Mouse (Mus musculus): ENCODE measurements around the gene Egln2. TPM values are rescaled to one million over a fixed set of nuclear protein-coding genes. Genes with fewer than 3 reads are reported as not detected.

Gene Egln2
- total RNA-seq, 1 experiment from 2014 or later = 21.0 TPM

GRCm38 (mm10) chr7:27159882-27160281 is 6.7 kb downstream of the Egln2 start:
- peak; percentile 87 for ATAC-seq (replicated peaks in 1 of 2; ENCODE audit: insufficient read depth in 1 of 2, low FRiP score in 2 of 2, low TSS enrichment in 1 of 2, low read depth in 1 of 2, poor library complexity in 2 of 2, severe bottlenecking in 2 of 2)

GRCm38 (mm10) chr7:27159256-27159655 is 7.3 kb downstream of the Egln2 start:
- ATAC-seq (replicated peaks in 1 of 2; ENCODE audit: insufficient read depth in 1 of 2, low FRiP score in 2 of 2, low TSS enrichment in 1 of 2, low read depth in 1 of 2, poor library complexity in 2 of 2, severe bottlenecking in 2 of 2) = no peak

DNA sequence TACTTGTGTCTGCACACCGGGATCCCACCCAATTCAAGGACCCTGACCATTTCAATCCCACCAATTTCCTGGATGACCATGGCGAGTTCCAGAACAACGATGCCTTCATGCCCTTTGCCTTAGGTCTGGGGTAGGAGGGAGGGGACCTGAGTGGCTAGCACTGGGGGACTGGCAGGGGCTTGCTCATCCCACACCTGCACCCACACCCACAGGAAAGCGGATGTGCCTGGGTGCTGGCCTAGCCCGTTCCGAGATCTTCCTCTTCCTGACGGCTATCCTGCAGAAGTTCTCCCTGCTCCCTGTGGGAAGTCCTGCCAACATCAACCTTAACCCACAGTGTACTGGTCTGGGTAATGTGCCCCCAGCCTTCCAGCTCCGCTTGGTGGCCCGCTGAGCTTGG is 8.4 kb downstream of the Egln2 start:
- no peak for ATAC-seq (replicated peaks in 1 of 2; ENCODE audit: insufficient read depth in 1 of 2, low FRiP score in 2 of 2, low TSS enrichment in 1 of 2, low read depth in 1 of 2, poor library complexity in 2 of 2, severe bottlenecking in 2 of 2)

DNA sequence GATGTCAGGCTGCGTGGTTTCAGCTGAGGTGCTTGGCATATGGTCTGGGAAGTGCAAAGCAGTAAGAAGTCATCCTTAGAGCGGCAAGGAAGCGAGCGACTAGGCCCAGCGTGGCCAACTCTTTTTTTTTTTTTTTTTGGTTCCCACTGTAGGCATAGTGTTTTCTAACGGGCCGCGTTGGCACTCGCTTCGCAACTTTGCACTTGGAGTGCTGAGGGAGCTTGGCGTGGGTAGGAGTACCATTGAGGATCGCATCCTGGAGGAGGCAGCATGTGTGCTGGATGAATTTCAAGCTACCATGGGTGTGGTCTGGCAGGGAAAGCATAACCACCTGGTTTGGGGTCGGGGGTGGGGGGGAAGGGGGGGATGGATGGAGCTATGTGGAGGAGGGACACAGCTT is 10.6 kb downstream of the Egln2 start:
- no peak for ATAC-seq (replicated peaks in 1 of 2; ENCODE audit: insufficient read depth in 1 of 2, low FRiP score in 2 of 2, low TSS enrichment in 1 of 2, low read depth in 1 of 2, poor library complexity in 2 of 2, severe bottlenecking in 2 of 2)

- no peak for ATAC-seq (replicated peaks in 1 of 2; ENCODE audit: insufficient read depth in 1 of 2, low FRiP score in 2 of 2, low TSS enrichment in 1 of 2, low read depth in 1 of 2, poor library complexity in 2 of 2, severe bottlenecking in 2 of 2)
Observed at GRCm38 (mm10) chr7:27153205-27153764, 13.3 kb downstream of the Egln2 start, which contains the start of gene Cyp2t4. TSS of gene Cyp2t4 (plus strand) at chr7:27153714.

GRCm38 (mm10) chr7:27136410-27136996 is 30.1 kb downstream of the Egln2 start:
- ATAC-seq (replicated peaks in 1 of 2; ENCODE audit: insufficient read depth in 1 of 2, low FRiP score in 2 of 2, low TSS enrichment in 1 of 2, low read depth in 1 of 2, poor library complexity in 2 of 2, severe bottlenecking in 2 of 2) = no peak

- ATAC-seq (replicated peaks in 1 of 2; ENCODE audit: insufficient read depth in 1 of 2, low FRiP score in 2 of 2, low TSS enrichment in 1 of 2, low read depth in 1 of 2, poor library complexity in 2 of 2, severe bottlenecking in 2 of 2) = no peak
Observed at GRCm38 (mm10) chr7:27133757-27134156, 32.8 kb downstream of the Egln2 start.

- no peak for ATAC-seq (replicated peaks in 1 of 2; ENCODE audit: insufficient read depth in 1 of 2, low FRiP score in 2 of 2, low TSS enrichment in 1 of 2, low read depth in 1 of 2, poor library complexity in 2 of 2, severe bottlenecking in 2 of 2)
Observed at GRCm38 (mm10) chr7:27133156-27133555, 33.4 kb downstream of the Egln2 start.

- ATAC-seq (replicated peaks in 1 of 2; ENCODE audit: insufficient read depth in 1 of 2, low FRiP score in 2 of 2, low TSS enrichment in 1 of 2, low read depth in 1 of 2, poor library complexity in 2 of 2, severe bottlenecking in 2 of 2) = 0 out of 4 replicates have a peak, but pooled peaks of 1 of the 2 experiments have one; percentile 9
Observed at GRCm38 (mm10) chr7:27132588-27132987, 34.0 kb downstream of the Egln2 start.

DNA sequence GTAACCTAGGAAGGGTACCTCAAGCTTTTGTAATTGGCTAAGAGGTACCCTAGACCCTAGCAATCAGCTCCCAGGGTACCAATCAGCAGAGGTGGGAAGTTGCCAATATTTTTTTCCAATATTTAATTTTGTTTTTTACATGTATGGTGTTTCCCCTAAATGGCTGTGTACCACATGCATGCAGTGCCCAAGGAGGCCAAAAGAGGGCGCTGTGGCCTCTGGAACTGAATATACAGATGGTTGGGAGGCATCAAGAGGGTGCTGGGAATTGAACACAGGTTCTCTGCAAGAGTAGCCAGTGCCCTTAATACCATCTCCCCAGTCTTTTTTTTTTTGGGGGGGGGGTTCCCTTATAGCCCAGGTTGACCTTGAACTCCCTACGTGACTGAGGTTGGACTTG is 35.2 kb downstream of the Egln2 start:
- no peak for ATAC-seq (replicated peaks in 1 of 2; ENCODE audit: insufficient read depth in 1 of 2, low FRiP score in 2 of 2, low TSS enrichment in 1 of 2, low read depth in 1 of 2, poor library complexity in 2 of 2, severe bottlenecking in 2 of 2)

- no peak for ATAC-seq (replicated peaks in 1 of 2; ENCODE audit: insufficient read depth in 1 of 2, low FRiP score in 2 of 2, low TSS enrichment in 1 of 2, low read depth in 1 of 2, poor library complexity in 2 of 2, severe bottlenecking in 2 of 2)
Observed at GRCm38 (mm10) chr7:27130521-27131370, 35.9 kb downstream of the Egln2 start.

- ATAC-seq (replicated peaks in 1 of 2; ENCODE audit: insufficient read depth in 1 of 2, low FRiP score in 2 of 2, low TSS enrichment in 1 of 2, low read depth in 1 of 2, poor library complexity in 2 of 2, severe bottlenecking in 2 of 2) = no peak
Observed at GRCm38 (mm10) chr7:27129811-27130210, 36.8 kb downstream of the Egln2 start.

GRCm38 (mm10) chr7:27128946-27129345 is 37.7 kb downstream of the Egln2 start:
- ATAC-seq (replicated peaks in 1 of 2; ENCODE audit: insufficient read depth in 1 of 2, low FRiP score in 2 of 2, low TSS enrichment in 1 of 2, low read depth in 1 of 2, poor library complexity in 2 of 2, severe bottlenecking in 2 of 2) = no peak

DNA sequence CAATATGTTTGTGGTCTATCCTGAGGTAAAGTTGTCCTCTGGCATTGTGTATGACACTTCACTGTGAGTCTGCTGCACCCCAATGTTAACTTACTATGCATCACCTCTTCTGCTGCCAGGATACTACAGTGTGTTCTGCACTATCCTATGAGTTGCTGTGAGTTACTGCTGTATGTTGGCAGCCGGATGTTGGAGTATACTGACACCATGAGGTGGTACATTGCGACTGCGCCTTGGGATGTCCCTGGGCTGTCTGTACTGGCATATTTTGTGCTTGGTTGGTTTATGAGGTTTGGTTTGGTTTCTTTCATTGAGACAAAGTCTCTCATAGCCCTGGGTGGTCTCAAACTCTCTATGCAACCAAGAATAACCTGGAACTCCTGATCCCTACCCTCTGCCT is 38.4 kb downstream of the Egln2 start:
- ATAC-seq (replicated peaks in 1 of 2; ENCODE audit: insufficient read depth in 1 of 2, low FRiP score in 2 of 2, low TSS enrichment in 1 of 2, low read depth in 1 of 2, poor library complexity in 2 of 2, severe bottlenecking in 2 of 2) = peak; percentile 86 to 89

GRCm38 (mm10) chr7:27124969-27125368 is 41.6 kb downstream of the Egln2 start:
- ATAC-seq (replicated peaks in 1 of 2; ENCODE audit: insufficient read depth in 1 of 2, low FRiP score in 2 of 2, low TSS enrichment in 1 of 2, low read depth in 1 of 2, poor library complexity in 2 of 2, severe bottlenecking in 2 of 2) = 0 out of 4 replicates have a peak, but pooled peaks of 1 of the 2 experiments have one; percentile 21

- no peak for ATAC-seq (replicated peaks in 1 of 2; ENCODE audit: insufficient read depth in 1 of 2, low FRiP score in 2 of 2, low TSS enrichment in 1 of 2, low read depth in 1 of 2, poor library complexity in 2 of 2, severe bottlenecking in 2 of 2)
Observed at GRCm38 (mm10) chr7:27124305-27124832, 42.2 kb downstream of the Egln2 start.

- ATAC-seq (replicated peaks in 1 of 2; ENCODE audit: insufficient read depth in 1 of 2, low FRiP score in 2 of 2, low TSS enrichment in 1 of 2, low read depth in 1 of 2, poor library complexity in 2 of 2, severe bottlenecking in 2 of 2) = no peak
Observed at GRCm38 (mm10) chr7:27119676-27120075, 46.9 kb downstream of the Egln2 start, which contains the start of gene Cyp2f2. TSS of gene Cyp2f2 (plus strand) at chr7:27119909.

GRCm38 (mm10) chr7:27118033-27118511 is 48.5 kb downstream of the Egln2 start:
- ATAC-seq (replicated peaks in 1 of 2; ENCODE audit: insufficient read depth in 1 of 2, low FRiP score in 2 of 2, low TSS enrichment in 1 of 2, low read depth in 1 of 2, poor library complexity in 2 of 2, severe bottlenecking in 2 of 2) = peak in 1 of 2 experiments; percentile 37; a peak in 1 of 4 replicates
